Comparison of ENCODE assay signal across 27 mouse cellular contexts in the genomic region with DNA sequence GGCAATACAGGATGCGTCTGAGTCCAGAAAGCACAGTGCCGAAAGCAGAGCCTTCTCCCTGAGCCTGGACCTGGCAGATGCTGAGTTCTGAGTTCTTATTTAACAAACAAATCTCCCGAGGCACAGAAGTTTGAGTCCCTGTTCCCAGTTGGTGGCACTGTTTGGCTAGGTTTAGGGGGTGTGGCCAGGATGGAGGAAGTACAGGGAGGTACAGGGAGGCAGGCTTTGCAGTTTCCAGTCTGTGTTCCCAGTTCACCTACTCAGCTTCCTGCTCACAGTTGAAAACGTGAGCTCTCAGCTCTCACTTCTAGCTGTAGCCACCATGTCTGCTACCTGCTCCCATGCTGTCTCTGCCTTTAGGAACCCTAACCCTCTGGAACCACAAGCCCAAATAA. TPM values are rescaled to one million over a fixed set of nuclear protein-coding genes. Genes with fewer than 3 reads are reported as not detected.
"Had no signal": no experiment of that assay in that cellular context is flagged by ENCODE, and none has a peak within 500 bp of the region (broad histone marks: within the 10 kb centered on the region; RNA-seq: fewer than 3 reads in every experiment).

No protein-coding gene starts in this region.

- ATAC-seq: liver, embryonic 12.5 days; midbrain, embryonic 13.5 days; midbrain, embryonic 16.5 days had no signal

- H3K4me1 ChIP-seq: limb, embryonic 10.5 days; limb, embryonic 13.5 days; liver, embryonic 12.5 days; liver, embryonic 15.5 days; lung, embryonic 15.5 days; megakaryocyte, embryonic 14.5 days; midbrain, embryonic 10.5 days; midbrain, embryonic 13.5 days had no signal

- H3K27ac ChIP-seq: limb, embryonic 10.5 days; limb, embryonic 13.5 days; liver, embryonic 12.5 days; liver, embryonic 15.5 days; lung, embryonic 15.5 days; midbrain, embryonic 10.5 days; midbrain, embryonic 13.5 days had no signal

- H3K4me3 ChIP-seq: limb, embryonic 10.5 days; limb, embryonic 13.5 days; liver, embryonic 12.5 days; liver, embryonic 15.5 days; lung, embryonic 15.5 days; megakaryocyte, embryonic 14.5 days; midbrain, embryonic 10.5 days; midbrain, embryonic 13.5 days had no signal

- DNase-seq: kidney, postnatal 10 days; kidney, postnatal 36 days; liver; lung, adult 18-20 months; lung, postnatal 10 days; lung, postnatal 36 days; thymus, adult 2 months; thymus, postnatal 14 days; thymus, postnatal 4 days had no signal

RNA-seq across cellular contexts. Expression of a gene that starts 37.8 kb away (rescaled TPM):
- total RNA-seq: layer of hippocampus, postnatal 25 days; left cerebral cortex, adult 18-20 months; left cerebral cortex, postnatal 25 days had no signal
- polyA plus RNA-seq: limb, embryonic 10.5 days; limb, embryonic 13.5 days; liver, embryonic 12.5 days; liver, embryonic 15.5 days; lung, embryonic 15.5 days; midbrain, embryonic 10.5 days; midbrain, embryonic 13.5 days; midbrain, embryonic 16.5 days; neural tube, embryonic 11.5 days; neural tube, embryonic 14.5 days; small intestine, adult 2 months; spleen, adult 2 months; stomach, embryonic 16.5 days; testis, adult 2 months; thymus, adult 2 months had no signal
